Mouse (Mus musculus): ENCODE measurements at regions not wholly inside any gene's neighbourhood (a gene's known extent, or its start where the extent isn't known, plus 50 kb on each side); places are given as distances from the start of the nearest gene placed in this dataset.
A peak's percentile ranks its signal among the peaks of the same experiment; 100 is the strongest.
"Not testable (repeated sequence)": the region's sequence is repeated elsewhere in the genome, so short reads cannot be mapped to it uniquely, and the experiment has no call there.

- no peak for DNase-seq
Measured at GRCm38 (mm10) chr3:149097026-149097425, 106.7 kb upstream of the Adgrl2 start.

- DNase-seq: peak; percentile 83
Measured at GRCm38 (mm10) chr3:149092649-149093048, 102.3 kb upstream of the Adgrl2 start.

DNA sequence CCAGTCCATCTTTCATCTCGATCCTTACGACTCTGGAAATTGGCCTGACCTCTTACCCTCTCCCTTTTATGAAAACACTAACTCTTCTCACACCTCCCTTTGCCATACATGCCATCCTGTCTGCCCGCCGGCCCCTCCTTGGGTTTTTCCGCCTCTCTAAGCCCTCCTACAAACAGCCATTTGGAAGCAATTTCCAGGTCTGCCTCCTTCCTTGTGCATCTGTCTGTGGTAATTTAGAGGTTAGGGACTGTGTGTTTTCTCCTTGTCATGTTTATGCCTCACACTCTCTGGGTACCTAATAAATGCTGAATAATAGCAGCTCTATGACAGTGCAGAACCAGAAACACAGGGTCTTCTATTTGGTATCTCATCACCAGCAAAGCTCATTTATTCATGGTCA, 99.7 kb upstream of the Adgrl2 start:
- DNase-seq: peak; percentile 51

GRCm38 (mm10) chr3:149088621-149089128, 98.3 kb upstream of the Adgrl2 start:
- DNase-seq: peak; percentile 78

DNA sequence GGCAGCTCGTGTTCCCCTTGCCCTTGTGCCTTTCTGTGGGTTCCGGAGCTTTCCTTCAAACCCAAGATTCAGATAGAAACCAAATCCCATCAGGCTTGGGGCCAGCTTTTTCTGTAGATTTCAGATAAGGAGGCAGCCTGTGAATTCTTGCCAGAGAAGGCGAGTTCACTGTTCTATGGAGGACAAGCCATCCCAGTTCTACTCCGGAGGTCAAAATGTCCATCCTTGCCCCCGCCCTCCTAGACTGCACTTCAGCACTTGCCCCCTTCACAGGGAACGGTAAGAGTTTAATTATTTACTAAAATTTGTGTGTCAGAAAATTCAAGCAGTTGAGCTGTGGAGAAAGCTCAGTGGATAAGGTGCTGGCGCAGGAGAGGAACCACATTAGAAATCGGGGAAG, 97.1 kb upstream of the Adgrl2 start:
- DNase-seq: no peak

GRCm38 (mm10) chr3:149086704-149087103, 96.3 kb upstream of the Adgrl2 start:
- DNase-seq: no peak

- DNase-seq: no peak
Measured at GRCm38 (mm10) chr3:149086086-149086485, 95.7 kb upstream of the Adgrl2 start.

GRCm38 (mm10) chr3:149084861-149085598, 94.7 kb upstream of the Adgrl2 start:
- no peak for DNase-seq

GRCm38 (mm10) chr3:149083391-149083790, 93.0 kb upstream of the Adgrl2 start:
- no peak for DNase-seq

GRCm38 (mm10) chr3:149078881-149079280, 88.5 kb upstream of the Adgrl2 start:
- DNase-seq: no peak

DNA sequence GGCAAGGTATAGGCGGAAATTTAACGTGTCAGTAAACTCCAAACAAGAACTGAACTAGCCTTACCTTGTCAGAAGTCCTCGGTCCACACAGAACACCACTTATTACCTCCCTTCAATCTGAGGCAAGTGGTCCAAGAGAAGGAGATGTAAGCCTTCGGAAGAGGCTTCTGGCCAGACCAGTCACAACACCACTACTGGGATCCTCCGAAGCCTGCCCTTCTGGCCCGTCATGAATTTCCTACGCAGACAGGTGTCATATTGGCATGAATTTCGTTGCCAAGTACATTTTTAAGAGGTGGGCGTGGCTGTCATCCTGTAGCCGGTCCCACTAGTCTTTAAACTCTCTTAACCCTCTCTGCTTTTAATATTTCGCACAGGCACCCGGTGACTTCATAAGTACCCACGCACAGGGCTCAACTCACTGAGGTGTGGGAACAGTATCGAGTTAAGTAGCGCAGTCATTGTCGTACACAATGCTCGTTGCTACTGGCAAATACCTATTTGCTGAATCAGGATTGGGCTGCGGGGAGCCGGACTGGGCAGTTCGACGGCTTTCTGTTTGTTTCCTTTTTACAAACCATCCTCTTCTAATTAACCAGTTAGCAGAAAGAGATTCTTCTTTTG, 86.7 kb upstream of the Adgrl2 start:
- DNase-seq: no peak

- no peak for DNase-seq
Measured at GRCm38 (mm10) chr3:149075488-149075851, 85.1 kb upstream of the Adgrl2 start.

GRCm38 (mm10) chr3:149074658-149075487, 84.5 kb upstream of the Adgrl2 start:
- DNase-seq: no peak

GRCm38 (mm10) chr3:149070201-149070600, 79.8 kb upstream of the Adgrl2 start:
- no peak for DNase-seq

- DNase-seq: no peak
Measured at GRCm38 (mm10) chr3:149069436-149069835, 79.1 kb upstream of the Adgrl2 start.

DNA sequence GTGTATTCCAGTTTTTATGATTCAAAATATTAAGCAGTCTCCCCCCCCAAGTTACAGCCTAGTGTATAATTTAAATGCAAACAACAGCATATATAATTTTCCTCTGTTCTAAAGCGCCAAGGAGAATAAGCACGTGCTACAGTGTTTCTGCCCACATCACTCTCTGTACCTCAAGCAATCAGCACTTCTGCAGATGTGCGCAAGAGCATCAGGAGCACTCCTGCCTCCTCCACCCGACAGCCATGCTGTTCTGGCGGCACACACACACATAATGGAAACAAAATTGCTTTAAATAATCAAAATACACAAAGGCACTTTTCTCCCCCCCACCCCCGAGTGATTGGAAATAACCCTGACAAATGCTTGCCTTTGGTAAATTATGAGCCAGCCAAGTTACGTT, 78.5 kb upstream of the Adgrl2 start:
- no peak for DNase-seq

DNA sequence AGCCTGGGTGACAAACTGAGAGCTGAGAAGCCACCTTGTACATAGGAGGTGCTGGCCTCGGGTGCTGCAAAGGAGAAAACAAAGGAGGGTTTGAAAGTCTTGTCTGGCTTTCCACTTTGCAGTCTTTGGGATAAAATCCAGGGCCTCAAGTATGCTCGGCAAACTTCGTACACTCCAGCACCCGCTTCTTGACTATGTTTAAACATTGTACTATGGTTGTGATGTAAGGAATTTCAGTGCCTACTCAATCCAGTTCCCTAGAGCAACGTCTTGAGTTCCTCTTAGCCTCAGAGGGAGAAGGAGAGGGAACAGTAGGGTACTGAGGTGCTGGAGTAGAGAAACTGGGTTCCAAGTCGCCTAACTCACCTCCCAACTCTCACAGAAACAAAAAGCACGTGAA, 77.4 kb upstream of the Adgrl2 start:
- no peak for DNase-seq

- peak; percentile 48 for DNase-seq
Measured at GRCm38 (mm10) chr3:149055077-149055476, 64.7 kb upstream of the Adgrl2 start.

DNA sequence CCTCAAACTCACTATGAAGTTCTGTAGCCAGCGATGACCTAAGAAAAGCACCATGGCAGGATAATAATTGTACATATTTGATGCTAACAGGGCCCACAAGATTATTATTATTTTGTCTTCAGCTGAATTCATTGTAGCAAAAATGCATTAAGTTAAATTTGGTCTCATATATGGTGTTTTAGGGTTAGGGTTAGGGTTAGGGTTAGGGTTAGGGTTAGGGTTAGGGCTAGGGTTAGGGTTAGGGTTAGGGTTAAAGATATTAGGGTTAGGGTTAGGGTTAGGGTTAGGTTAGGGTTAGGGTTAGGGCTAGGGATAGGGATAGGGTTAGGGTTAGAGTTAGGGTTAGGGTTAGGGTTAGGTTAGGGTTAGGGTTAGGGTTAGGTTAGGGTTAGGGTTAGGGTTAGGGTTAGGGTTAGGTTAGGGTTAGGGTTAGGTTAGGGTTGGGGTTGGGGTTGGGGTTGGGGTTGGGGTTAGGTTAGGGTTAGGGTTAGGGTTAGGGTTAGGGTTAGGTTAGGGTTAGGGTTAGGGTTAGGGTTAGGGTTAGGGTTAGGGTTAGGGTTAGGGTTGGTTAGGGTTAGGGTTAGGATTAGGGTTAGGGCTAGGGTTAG, 62.0 kb upstream of the Adgrl2 start:
- not testable (repeated sequence) for DNase-seq

GRCm38 (mm10) chr3:149045343-149045742, 55.0 kb upstream of the Adgrl2 start:
- DNase-seq: no peak

GRCm38 (mm10) chr3:149043901-149044300, 53.5 kb upstream of the Adgrl2 start:
- DNase-seq: no peak

- peak; percentile 65 for DNase-seq
Measured at GRCm38 (mm10) chr3:149042527-149042926, 52.2 kb upstream of the Adgrl2 start.

GRCm38 (mm10) chr3:149041188-149041587, 50.8 kb upstream of the Adgrl2 start:
- no peak for DNase-seq
